Mouse (Mus musculus): ENCODE results near the gene Hgd.

Hgd gene

GRCm38 (mm10) chr16:37580651-37581050 lies 698 bp downstream of the Hgd start:
- no peak for DNase-seq (ENCODE audit: low spot score)

- DNase-seq (ENCODE audit: low spot score) = no peak
Measured at GRCm38 (mm10) chr16:37581901-37582300, 1.9 kb downstream of the Hgd start.

GRCm38 (mm10) chr16:37583306-37583705 lies 3.4 kb downstream of the Hgd start:
- DNase-seq (ENCODE audit: low spot score) = peak; percentile 70

GRCm38 (mm10) chr16:37583801-37584200 lies 3.8 kb downstream of the Hgd start:
- no peak for DNase-seq (ENCODE audit: low spot score)

- peak; percentile 81 for DNase-seq (ENCODE audit: low spot score)
Measured at GRCm38 (mm10) chr16:37584218-37585035, 4.5 kb downstream of the Hgd start.

GRCm38 (mm10) chr16:37585129-37585563 lies 5.2 kb downstream of the Hgd start:
- no peak for DNase-seq (ENCODE audit: low spot score)

GRCm38 (mm10) chr16:37590921-37591320 lies 11.0 kb downstream of the Hgd start:
- DNase-seq (ENCODE audit: low spot score) = no peak

GRCm38 (mm10) chr16:37591551-37591950 lies 11.6 kb downstream of the Hgd start:
- DNase-seq (ENCODE audit: low spot score) = no peak

GRCm38 (mm10) chr16:37597412-37597811 lies 17.5 kb downstream of the Hgd start:
- peak; percentile 77 for DNase-seq (ENCODE audit: low spot score)

- DNase-seq (ENCODE audit: low spot score) = no peak
Measured at GRCm38 (mm10) chr16:37598463-37598862, 18.5 kb downstream of the Hgd start.

- no peak for DNase-seq (ENCODE audit: low spot score)
Measured at GRCm38 (mm10) chr16:37599326-37599725, 19.4 kb downstream of the Hgd start.

GRCm38 (mm10) chr16:37603431-37603830 lies 23.5 kb downstream of the Hgd start:
- DNase-seq (ENCODE audit: low spot score) = no peak

- DNase-seq (ENCODE audit: low spot score) = no peak
Measured at GRCm38 (mm10) chr16:37604243-37604642, 24.3 kb downstream of the Hgd start.

GRCm38 (mm10) chr16:37610333-37610732 lies 30.4 kb downstream of the Hgd start:
- DNase-seq (ENCODE audit: low spot score) = no peak

GRCm38 (mm10) chr16:37611072-37611471 lies 31.1 kb downstream of the Hgd start:
- DNase-seq (ENCODE audit: low spot score) = no peak

- no peak for DNase-seq (ENCODE audit: low spot score)
Measured at GRCm38 (mm10) chr16:37612013-37612412, 32.1 kb downstream of the Hgd start.

- no peak for DNase-seq (ENCODE audit: low spot score)
Measured at GRCm38 (mm10) chr16:37614540-37614939, 34.6 kb downstream of the Hgd start.

- no peak for DNase-seq (ENCODE audit: low spot score)
Measured at GRCm38 (mm10) chr16:37615429-37615828, 35.5 kb downstream of the Hgd start.

- DNase-seq (ENCODE audit: low spot score) = no peak
Measured at GRCm38 (mm10) chr16:37616104-37616503, 36.2 kb downstream of the Hgd start.

- no peak for DNase-seq (ENCODE audit: low spot score)
Measured at GRCm38 (mm10) chr16:37617695-37618094, 37.7 kb downstream of the Hgd start.

- no peak for DNase-seq (ENCODE audit: low spot score)
Measured at GRCm38 (mm10) chr16:37622403-37622802, 42.5 kb downstream of the Hgd start.

GRCm38 (mm10) chr16:37622919-37623318 lies 43.0 kb downstream of the Hgd start:
- DNase-seq (ENCODE audit: low spot score) = no peak

- no peak for DNase-seq (ENCODE audit: low spot score)
Measured at GRCm38 (mm10) chr16:37626388-37626949, 46.5 kb downstream of the Hgd start.

- DNase-seq (ENCODE audit: low spot score) = no peak
Measured at GRCm38 (mm10) chr16:37628336-37628735, 48.4 kb downstream of the Hgd start.
